Mouse (Mus musculus): ENCODE results near the gene Slc8b1. TPM values are rescaled to one million over a fixed set of nuclear protein-coding genes. Genes with fewer than 3 reads are reported as not detected.

The Slc8b1 gene
- polyA plus RNA-seq, 1 experiment, result 19.6 TPM

DNA sequence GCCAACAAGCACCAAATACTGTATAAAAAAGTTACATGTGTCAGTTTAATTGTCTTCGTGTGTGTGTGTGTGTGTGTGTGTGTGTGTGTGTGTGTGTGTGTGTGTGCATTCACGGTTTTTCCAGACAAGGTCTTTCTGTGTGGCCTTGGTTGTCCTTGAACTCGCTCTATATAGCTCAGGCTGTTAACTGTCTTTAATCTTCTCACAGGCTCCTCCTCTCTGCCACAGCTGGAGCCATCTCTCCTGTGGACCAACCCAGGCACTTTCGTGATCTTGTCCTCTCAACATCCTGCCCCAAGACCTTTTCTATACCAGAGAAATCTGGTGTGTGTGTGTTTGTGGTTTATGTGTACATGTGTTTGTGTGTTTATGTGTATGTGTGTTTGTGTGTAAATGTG is 52.9 kb downstream of the Slc8b1 start:
- TF ChIP-seq USF1 (IDR thresholded peaks at IDR 0.05; ENCODE audit: low read depth) (no peak), SRF (IDR thresholded peaks at IDR 0.05; ENCODE audit: control insufficient read depth, insufficient read length, low read depth) (no peak), MAX (IDR thresholded peaks at IDR 0.05; ENCODE audit: low read depth) (no peak), REST (IDR thresholded peaks at IDR 0.05; ENCODE audit: insufficient read depth, insufficient read length) (no peak), CEBPB (IDR thresholded peaks at IDR 0.05; ENCODE audit: insufficient read depth, poor library complexity, severe bottlenecking) (no peak)
- no peak overlapping the region for H3ac ChIP-seq (ENCODE audit: control insufficient read depth, insufficient read length)
- no peak overlapping the region for H3K4me3 ChIP-seq
- H3K36me3 ChIP-seq (ENCODE audit: control insufficient read depth, insufficient read depth), result no peaks in the 10 kb centered on the region
- peak overlapping the region; percentile 48 for H3K4me2 ChIP-seq (ENCODE audit: low read depth)
- H3K79me2 ChIP-seq (ENCODE audit: control insufficient read depth, insufficient read depth), result peaks cover 55% of the 10 kb centered on the region
- H3K27me3 ChIP-seq (ENCODE audit: control insufficient read depth, insufficient read depth, insufficient read length), result no peaks in the 10 kb centered on the region

DNA sequence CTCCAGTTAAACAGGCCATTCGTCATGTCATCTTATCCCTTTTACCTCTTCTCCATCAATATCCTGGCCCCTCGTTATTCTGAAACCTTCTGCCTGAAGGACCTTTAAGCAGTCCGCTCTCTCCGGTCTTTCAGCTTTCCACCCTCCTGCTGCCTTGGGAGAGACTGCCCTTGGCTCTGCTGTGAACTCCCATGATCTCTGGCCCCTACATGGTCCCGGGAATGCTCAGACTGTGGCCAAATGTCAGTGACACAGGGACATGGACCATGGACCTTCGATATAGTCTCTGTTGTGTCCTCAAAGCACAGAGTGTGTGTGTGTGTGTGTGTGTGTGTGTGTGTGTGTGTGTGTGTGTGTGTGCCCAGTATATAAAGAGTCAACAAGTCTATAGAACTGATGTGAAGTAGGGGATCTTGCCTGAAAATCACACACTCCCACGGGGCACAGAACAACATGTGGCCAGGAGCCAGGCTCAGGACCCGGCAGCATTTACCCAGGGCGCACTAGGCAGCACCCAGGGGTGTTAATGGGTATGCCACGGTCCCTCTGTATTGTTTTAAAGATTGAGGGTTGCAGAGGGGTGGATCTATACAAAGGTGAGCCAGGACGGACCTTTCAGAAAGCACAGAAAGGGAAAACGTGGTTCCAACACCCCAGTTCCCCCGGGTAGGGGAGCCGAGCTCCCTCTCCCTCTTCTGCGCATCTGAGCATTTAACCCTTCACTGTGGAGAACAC is 54.4 kb downstream of the Slc8b1 start:
- Histone ChIP-seq H3ac (ENCODE audit: control insufficient read depth, insufficient read length) (no peak overlapping the region), H3K4me2 (ENCODE audit: low read depth) (peak overlapping the region; percentile 97)
- TF ChIP-seq E2F4 (IDR thresholded peaks at IDR 0.05; ENCODE audit: insufficient read depth) (no peak), TCF12 (IDR thresholded peaks at IDR 0.05; ENCODE audit: insufficient read depth, poor library complexity, severe bottlenecking) (no peak), POLR2AphosphoS2 (IDR thresholded peaks at IDR 0.05; ENCODE audit: insufficient read length, low read depth) (no peak)

DNA sequence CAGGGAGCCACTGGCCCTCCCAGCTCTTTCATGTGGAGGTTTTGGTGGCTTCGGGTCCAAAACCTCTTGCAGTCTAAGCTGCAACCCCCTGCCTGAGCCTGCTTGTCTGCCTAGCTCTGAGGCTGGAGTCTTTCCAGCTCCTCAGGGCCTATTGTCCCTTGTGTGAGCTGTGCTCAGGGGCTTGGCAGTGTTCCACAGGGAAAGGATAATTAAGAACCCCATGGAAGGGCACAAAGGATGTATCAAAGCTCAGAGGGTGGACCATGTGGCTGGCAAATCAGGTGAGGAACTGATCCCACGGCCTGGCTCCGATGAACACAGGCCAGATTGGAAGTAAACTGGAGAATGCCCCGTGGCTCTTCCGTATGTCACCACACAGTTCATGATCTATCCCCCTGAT is 55.1 kb downstream of the Slc8b1 start:
- Histone ChIP-seq H3K79me2 (ENCODE audit: control insufficient read depth, insufficient read depth) (peaks cover 66% of the 10 kb centered on the region), H3K4me2 (ENCODE audit: low read depth) (peak overlapping the region; percentile 97), H3K27me3 (ENCODE audit: control insufficient read depth, insufficient read depth, insufficient read length) (no peaks in the 10 kb centered on the region), H3ac (ENCODE audit: control insufficient read depth, insufficient read length) (no peak overlapping the region), H3K4me3 (no peak overlapping the region), H3K36me3 (ENCODE audit: control insufficient read depth, insufficient read depth) (peaks cover 4% of the 10 kb centered on the region)
- TF ChIP-seq POLR2A (IDR thresholded peaks at IDR 0.05; ENCODE audit: insufficient read length, low read depth) (no peak), MYOD1 (IDR thresholded peaks at IDR 0.05; ENCODE audit: control insufficient read depth in 1 of 3, insufficient read length in 2 of 3, low read depth in 2 of 3) (peak in 1 of 3 experiments; percentile 9)

More for the DNA sequence above, 54.4 kb downstream of the Slc8b1 start:
- H3K4me3 ChIP-seq, result no peak overlapping the region
- peaks cover 59% of the 10 kb centered on the region for H3K79me2 ChIP-seq (ENCODE audit: control insufficient read depth, insufficient read depth)
- peaks cover 4% of the 10 kb centered on the region for H3K36me3 ChIP-seq (ENCODE audit: control insufficient read depth, insufficient read depth)
- H3K27me3 ChIP-seq (ENCODE audit: control insufficient read depth, insufficient read depth, insufficient read length), result no peaks in the 10 kb centered on the region

DNA sequence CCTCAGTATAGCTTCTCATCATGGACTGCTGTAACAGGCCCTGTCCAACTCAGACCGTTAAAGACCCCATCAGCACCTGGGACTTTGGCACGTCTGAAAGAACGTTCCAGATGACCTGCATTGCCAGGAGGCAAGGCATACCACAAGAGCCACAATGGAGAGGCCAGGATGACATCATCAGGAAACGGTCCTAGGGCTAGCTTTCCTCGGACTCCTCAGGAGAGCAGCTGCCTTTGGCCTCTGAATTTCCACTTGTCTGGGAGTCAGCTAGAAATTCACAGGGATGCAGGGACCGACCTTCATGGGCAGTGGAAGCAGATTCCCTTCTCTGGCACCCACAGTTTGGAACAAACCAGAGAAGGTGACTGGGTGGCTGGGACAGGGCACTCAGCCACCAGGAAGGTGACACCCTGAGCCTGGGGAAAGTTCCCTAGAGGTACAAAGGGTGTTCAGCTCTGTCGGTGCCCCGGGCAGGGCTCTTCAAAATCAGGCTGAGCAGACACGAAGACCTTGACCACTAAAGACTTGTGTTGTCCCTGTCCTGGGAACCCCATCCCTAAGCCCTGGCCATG is 55.8 kb downstream of the Slc8b1 start:
- Histone ChIP-seq H3K4me3 (no peak overlapping the region), H3K27me3 (ENCODE audit: control insufficient read depth, insufficient read depth, insufficient read length) (no peaks in the 10 kb centered on the region), H3ac (ENCODE audit: control insufficient read depth, insufficient read length) (peak overlapping the region; percentile 3), H3K36me3 (ENCODE audit: control insufficient read depth, insufficient read depth) (peaks cover 4% of the 10 kb centered on the region), H3K79me2 (ENCODE audit: control insufficient read depth, insufficient read depth) (peaks cover 63% of the 10 kb centered on the region), H3K4me2 (ENCODE audit: low read depth) (peak overlapping the region; percentile 97)
- TF ChIP-seq MYOD1 (IDR thresholded peaks at IDR 0.05; ENCODE audit: control insufficient read depth in 1 of 3, insufficient read length in 2 of 3, low read depth in 2 of 3) (peak; percentile 29 to 80 (median 64)), CEBPB (IDR thresholded peaks at IDR 0.05; ENCODE audit: insufficient read depth, poor library complexity, severe bottlenecking) (no peak), MYOG (IDR thresholded peaks at IDR 0.05; ENCODE audit: control insufficient read depth in 1 of 3, insufficient read depth in 1 of 3, insufficient read length in 2 of 3, low read depth in 2 of 3) (peak in 1 of 3 experiments; percentile 82)

DNA sequence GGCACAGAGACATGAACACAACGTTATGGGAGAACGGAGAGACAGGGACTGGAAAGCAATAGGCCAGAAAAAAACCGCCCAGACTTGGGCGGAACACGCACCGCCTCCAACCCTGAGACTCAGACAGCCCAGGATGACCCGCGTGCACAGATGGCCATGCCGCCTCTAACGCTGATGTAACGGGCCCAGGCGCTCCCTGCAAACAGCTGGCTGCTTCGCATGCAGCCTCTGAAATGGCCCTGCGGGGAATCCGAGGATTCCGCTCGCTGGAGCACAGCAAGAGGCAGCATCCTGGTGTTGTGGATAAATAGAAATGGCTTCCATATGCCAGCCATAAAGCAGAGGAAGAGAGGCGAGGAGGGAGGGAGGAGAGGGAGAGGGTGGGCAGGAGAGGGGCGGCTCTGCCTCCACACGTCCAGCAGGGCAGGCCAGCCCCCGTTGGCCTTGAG is 56.3 kb downstream of the Slc8b1 start:
- Histone ChIP-seq H3K4me3 (no peak overlapping the region), H3K36me3 (ENCODE audit: control insufficient read depth, insufficient read depth) (peaks cover 4% of the 10 kb centered on the region), H3K4me2 (ENCODE audit: low read depth) (peak overlapping the region; percentile 97), H3K79me2 (ENCODE audit: control insufficient read depth, insufficient read depth) (peaks cover 63% of the 10 kb centered on the region), H3ac (ENCODE audit: control insufficient read depth, insufficient read length) (peak overlapping the region; percentile 3), H3K27me3 (ENCODE audit: control insufficient read depth, insufficient read depth, insufficient read length) (no peaks in the 10 kb centered on the region)
- TF ChIP-seq POLR2A (IDR thresholded peaks at IDR 0.05; ENCODE audit: insufficient read length, low read depth) (peak; percentile 86), TCF12 (IDR thresholded peaks at IDR 0.05; ENCODE audit: insufficient read depth, poor library complexity, severe bottlenecking) (peak; percentile 73), MAX (IDR thresholded peaks at IDR 0.05; ENCODE audit: low read depth) (peak; percentile 22), TCF3 (IDR thresholded peaks at IDR 0.05; ENCODE audit: insufficient read length, low read depth) (peak; percentile 69), USF1 (IDR thresholded peaks at IDR 0.05; ENCODE audit: low read depth) (no peak), MYOG (IDR thresholded peaks at IDR 0.05; ENCODE audit: control insufficient read depth in 1 of 3, insufficient read depth in 1 of 3, insufficient read length in 2 of 3, low read depth in 2 of 3) (peak; percentile 82 to 98 (median 96)), MYOD1 (IDR thresholded peaks at IDR 0.05; ENCODE audit: control insufficient read depth in 1 of 3, insufficient read length in 2 of 3, low read depth in 2 of 3) (peak; percentile 9 to 96 (median 94)), SRF (IDR thresholded peaks at IDR 0.05; ENCODE audit: control insufficient read depth, insufficient read length, low read depth) (no peak), E2F4 (IDR thresholded peaks at IDR 0.05; ENCODE audit: insufficient read depth) (no peak), POLR2AphosphoS2 (IDR thresholded peaks at IDR 0.05; ENCODE audit: insufficient read length, low read depth) (peak; percentile 78), REST (IDR thresholded peaks at IDR 0.05; ENCODE audit: insufficient read depth, insufficient read length) (no peak), CEBPB (IDR thresholded peaks at IDR 0.05; ENCODE audit: insufficient read depth, poor library complexity, severe bottlenecking) (no peak)
